Mouse (Mus musculus): Measurements from ENCODE around the gene Farsa. TPM values are rescaled to one million over a fixed set of nuclear protein-coding genes. Genes with fewer than 3 reads are reported as not detected.

Farsa gene
- polyA plus RNA-seq, 1 experiment from 2014 or later: 108 TPM

DNA sequence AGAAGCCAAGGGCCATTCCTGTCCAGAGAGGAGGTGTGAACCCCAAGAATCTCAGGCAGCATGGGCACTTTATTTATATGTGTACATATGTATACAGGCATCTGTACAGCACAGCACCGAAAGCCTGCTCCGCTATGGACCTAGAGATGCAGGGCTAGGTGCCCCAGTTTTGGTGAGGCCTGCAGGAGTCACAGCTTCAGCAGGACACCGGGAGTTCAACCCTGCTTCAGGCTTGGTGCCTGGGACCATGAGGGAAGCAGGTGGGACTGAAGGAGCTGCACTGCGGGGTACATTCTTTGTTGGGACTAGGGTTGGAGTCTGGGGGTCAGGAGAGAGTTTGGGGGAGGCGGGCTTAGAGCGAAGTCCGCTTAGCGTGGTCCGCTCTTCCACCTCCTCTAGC lies 55.1 kb downstream of the Farsa start:
- DNase-seq (ENCODE audit: low spot score): peak; percentile 73
- 72% methylated on average over 9 of the region's 9 CpGs for WGBS
- H3K27me3 ChIP-seq (ENCODE audit: insufficient read depth, poor library complexity, severe bottlenecking): peaks cover 83% of the 10 kb centered on the region
- H3K36me3 ChIP-seq: no peaks in the 10 kb centered on the region
- H3K27ac ChIP-seq: no peak overlapping the region
- H3K4me1 ChIP-seq: peaks cover 24% of the 10 kb centered on the region
- no peaks in the 10 kb centered on the region for H3K9me3 ChIP-seq
- no peak overlapping the region for H3K4me3 ChIP-seq

DNA sequence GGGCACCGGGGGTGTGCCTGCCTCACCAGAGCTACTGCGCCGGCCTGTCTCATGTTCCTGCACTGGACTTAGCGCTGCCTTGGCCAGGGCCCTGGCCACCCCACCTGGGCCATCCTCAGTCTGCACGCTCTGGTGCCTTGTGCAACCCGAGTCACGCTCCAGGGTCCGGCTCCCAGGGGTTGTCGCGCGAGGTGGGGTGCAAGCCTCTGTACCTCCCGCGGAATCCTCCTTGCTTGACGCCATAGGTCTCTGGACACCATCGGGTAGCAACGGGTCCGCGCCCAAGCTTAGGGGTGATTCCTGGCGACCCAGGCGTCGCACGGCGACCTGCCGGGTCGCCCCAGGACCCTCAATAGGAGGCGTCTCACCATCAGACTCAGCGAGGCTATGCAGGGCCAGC lies 55.6 kb downstream of the Farsa start:
- no peak overlapping the region for H3K27ac ChIP-seq
- peaks cover 88% of the 10 kb centered on the region for H3K27me3 ChIP-seq (ENCODE audit: insufficient read depth, poor library complexity, severe bottlenecking)
- H3K9me3 ChIP-seq: no peaks in the 10 kb centered on the region
- peaks cover 24% of the 10 kb centered on the region for H3K4me1 ChIP-seq
- no peaks in the 10 kb centered on the region for H3K36me3 ChIP-seq
- peak overlapping the region; percentile 64 for H3K4me3 ChIP-seq
- 16% methylated on average over 27 of the region's 27 CpGs for WGBS
- peak; percentile 73 for DNase-seq (ENCODE audit: low spot score)

- H3K4me1 ChIP-seq: peaks cover 24% of the 10 kb centered on the region
Measured at GRCm38 (mm10) chr8:84912895-84913501, 56.2 kb downstream of the Farsa start.

GRCm38 (mm10) chr8:84913502-84913900 lies 56.7 kb downstream of the Farsa start:
- peak overlapping the region; percentile 47 for H3K27ac ChIP-seq
- no peak for DNase-seq (ENCODE audit: low spot score)
- WGBS: 11% methylated on average over 9 of the region's 9 CpGs
- no peaks in the 10 kb centered on the region for H3K36me3 ChIP-seq
- H3K4me1 ChIP-seq: peaks cover 23% of the 10 kb centered on the region
- no peaks in the 10 kb centered on the region for H3K9me3 ChIP-seq
- H3K27me3 ChIP-seq (ENCODE audit: insufficient read depth, poor library complexity, severe bottlenecking): peaks cover 99% of the 10 kb centered on the region
- H3K4me3 ChIP-seq: peak overlapping the region; percentile 64

More at GRCm38 (mm10) chr8:84912895-84913501, 56.2 kb downstream of the Farsa start:
- H3K27me3 ChIP-seq (ENCODE audit: insufficient read depth, poor library complexity, severe bottlenecking): peaks cover 94% of the 10 kb centered on the region
- no peaks in the 10 kb centered on the region for H3K9me3 ChIP-seq
- peak overlapping the region; percentile 47 for H3K27ac ChIP-seq
- no peaks in the 10 kb centered on the region for H3K36me3 ChIP-seq
- WGBS: 1% methylated on average over 55 of the region's 55 CpGs
- H3K4me3 ChIP-seq: peak overlapping the region; percentile 64
- DNase-seq (ENCODE audit: low spot score): peak; percentile 92

GRCm38 (mm10) chr8:84913960-84914359 lies 57.2 kb downstream of the Farsa start:
- H3K4me3 ChIP-seq: peak overlapping the region; percentile 64; the same call in 1 of the 2 replicates
- WGBS: 33% methylated on average over 4 of the region's 4 CpGs

GRCm38 (mm10) chr8:84915269-84915668 lies 58.5 kb downstream of the Farsa start:
- Histone ChIP-seq H3K9me3 (no peaks in the 10 kb centered on the region), H3K4me1 (peaks cover 15% of the 10 kb centered on the region), H3K27ac (no peak overlapping the region), H3K36me3 (no peaks in the 10 kb centered on the region), H3K4me3 (no peak overlapping the region), H3K27me3 (ENCODE audit: insufficient read depth, poor library complexity, severe bottlenecking) (peaks cover 99% of the 10 kb centered on the region)
- WGBS: 81% methylated on average over 8 of the region's 8 CpGs
- no peak for DNase-seq (ENCODE audit: low spot score)

More at GRCm38 (mm10) chr8:84913960-84914359, 57.2 kb downstream of the Farsa start:
- no peak overlapping the region; the same call in 1 of the 2 replicates for H3K27ac ChIP-seq
- no peaks in the 10 kb centered on the region for H3K9me3 ChIP-seq
- no peaks in the 10 kb centered on the region for H3K36me3 ChIP-seq
- DNase-seq (ENCODE audit: low spot score): peak; percentile 76
- H3K27me3 ChIP-seq (ENCODE audit: insufficient read depth, poor library complexity, severe bottlenecking): peaks cover 99% of the 10 kb centered on the region
- H3K4me1 ChIP-seq: peaks cover 19% of the 10 kb centered on the region

- Histone ChIP-seq H3K36me3 (no peaks in the 10 kb centered on the region), H3K4me3 (0 out of 2 replicates have a peak overlapping the region, but pooled peaks have one; percentile 18), H3K27me3 (ENCODE audit: insufficient read depth, poor library complexity, severe bottlenecking) (peaks cover 82% of the 10 kb centered on the region), H3K27ac (no peak overlapping the region), H3K4me1 (peaks cover 10% of the 10 kb centered on the region), H3K9me3 (no peaks in the 10 kb centered on the region)
- WGBS: 23% methylated on average over 20 of the region's 20 CpGs
- peak; percentile 69 for DNase-seq (ENCODE audit: low spot score)
Measured at GRCm38 (mm10) chr8:84917781-84918180, 61.0 kb downstream of the Farsa start.

GRCm38 (mm10) chr8:84918646-84919045 lies 61.9 kb downstream of the Farsa start:
- Histone ChIP-seq H3K4me1 (0 out of 2 replicates have a peak, but pooled peaks cover 1% of the 10 kb centered on the region), H3K27me3 (ENCODE audit: insufficient read depth, poor library complexity, severe bottlenecking) (peaks cover 77% of the 10 kb centered on the region), H3K4me3 (no peak overlapping the region), H3K9me3 (no peaks in the 10 kb centered on the region), H3K36me3 (no peaks in the 10 kb centered on the region), H3K27ac (no peak overlapping the region)
- no peak for DNase-seq (ENCODE audit: low spot score)
- WGBS: 81% methylated on average over 15 of the region's 15 CpGs

Small RNAs within 50 kb of the gene (microRNA-seq; reads per million reads assigned to microRNA genes)
- 3.8 reads per million, percentile 10 among the genes with 10 or more reads in this experiment for gene Mir7069

Other genes starting within 250 kb of the Farsa start
- 71.6 and 103 TPM in 2 replicates for gene Ier2, start 194.1 kb upstream of the Farsa start, polyA plus RNA-seq (2016; fragmentation: Nextera tagmentation; extraction: Ambion mirVana)
- gene Trmt1, start 170.7 kb upstream of the Farsa start, polyA plus RNA-seq (2016; fragmentation: Nextera tagmentation; extraction: Ambion mirVana): 59.8 and 64.6 TPM in 2 replicates
- 22.2 and 25.0 TPM in 2 replicates for gene Nacc1, start 169.1 kb upstream of the Farsa start, polyA plus RNA-seq (2016; fragmentation: Nextera tagmentation; extraction: Ambion mirVana)
- gene Lyl1, start 155.5 kb upstream of the Farsa start, polyA plus RNA-seq (2016; fragmentation: Nextera tagmentation; extraction: Ambion mirVana): 18.5 and 19.3 TPM in 2 replicates
- 2.1 and 3.2 TPM in 2 replicates for gene G430095P16Rik, start 134.0 kb upstream of the Farsa start, polyA plus RNA-seq (2016; fragmentation: Nextera tagmentation; extraction: Ambion mirVana)
- 0.87 and 2.1 TPM in 2 replicates for gene Nfix, start 56.6 kb upstream of the Farsa start, polyA plus RNA-seq (2016; fragmentation: Nextera tagmentation; extraction: Ambion mirVana)
- 5.3 TPM in 2 replicates for gene Dand5, start 34.2 kb upstream of the Farsa start, polyA plus RNA-seq (2016; fragmentation: Nextera tagmentation; extraction: Ambion mirVana)
- gene Gadd45gip1, start 25.5 kb upstream of the Farsa start, polyA plus RNA-seq (2016; fragmentation: Nextera tagmentation; extraction: Ambion mirVana): 57.3 and 60.5 TPM in 2 replicates
- gene Rad23a, start 16.3 kb upstream of the Farsa start, polyA plus RNA-seq (2016; fragmentation: Nextera tagmentation; extraction: Ambion mirVana): 137 and 154 TPM in 2 replicates
- 881 and 1,047 TPM in 2 replicates for gene Calr, start 10.1 kb upstream of the Farsa start, polyA plus RNA-seq (2016; fragmentation: Nextera tagmentation; extraction: Ambion mirVana)
- 51.7 and 64.6 TPM in 2 replicates for gene Syce2, start 15.1 kb downstream of the Farsa start, polyA plus RNA-seq (2016; fragmentation: Nextera tagmentation; extraction: Ambion mirVana)
- 43.8 and 45.3 TPM in 2 replicates for gene Gcdh, start 36.9 kb downstream of the Farsa start, polyA plus RNA-seq (2016; fragmentation: Nextera tagmentation; extraction: Ambion mirVana)
- gene Klf1, start 44.9 kb downstream of the Farsa start, polyA plus RNA-seq (2016; fragmentation: Nextera tagmentation; extraction: Ambion mirVana): 54.2 and 54.3 TPM in 2 replicates
- gene Dnase2a, start 51.6 kb downstream of the Farsa start, polyA plus RNA-seq (2016; fragmentation: Nextera tagmentation; extraction: Ambion mirVana): 3.2 and 3.8 TPM in 2 replicates
- 0.09 and 0.16 TPM in 2 replicates for gene Mast1, start 80.4 kb downstream of the Farsa start, polyA plus RNA-seq (2016; fragmentation: Nextera tagmentation; extraction: Ambion mirVana)
- gene Rtbdn, start 90.0 kb downstream of the Farsa start, polyA plus RNA-seq (2016; fragmentation: Nextera tagmentation; extraction: Ambion mirVana): 0.21 and 0.34 TPM in 2 replicates
- gene Gm49661, start 112.4 kb downstream of the Farsa start, polyA plus RNA-seq (2016; fragmentation: Nextera tagmentation; extraction: Ambion mirVana): not detected in 2 replicates
- 810 and 835 TPM in 2 replicates for gene Prdx2, start 112.6 kb downstream of the Farsa start, polyA plus RNA-seq (2016; fragmentation: Nextera tagmentation; extraction: Ambion mirVana)
- gene Rnaseh2a, start 112.8 kb downstream of the Farsa start, polyA plus RNA-seq (2016; fragmentation: Nextera tagmentation; extraction: Ambion mirVana): 104 and 119 TPM in 2 replicates
- 9.5 and 11.4 TPM in 2 replicates for gene Junb, start 121.7 kb downstream of the Farsa start, polyA plus RNA-seq (2016; fragmentation: Nextera tagmentation; extraction: Ambion mirVana)
- gene Hook2, start 133.6 kb downstream of the Farsa start, polyA plus RNA-seq (2016; fragmentation: Nextera tagmentation; extraction: Ambion mirVana): 8.4 and 14.7 TPM in 2 replicates
- gene Best2, start 157.5 kb downstream of the Farsa start, polyA plus RNA-seq (2016; fragmentation: Nextera tagmentation; extraction: Ambion mirVana): not detected in 2 replicates
- 149 and 157 TPM in 2 replicates for gene Asna1, start 168.3 kb downstream of the Farsa start, polyA plus RNA-seq (2016; fragmentation: Nextera tagmentation; extraction: Ambion mirVana)
- gene Trir, start 169.8 kb downstream of the Farsa start, polyA plus RNA-seq (2016; fragmentation: Nextera tagmentation; extraction: Ambion mirVana): 85.6 and 133 TPM in 2 replicates
- 27.2 and 28.4 TPM in 2 replicates for gene Tnpo2, start 179.9 kb downstream of the Farsa start, polyA plus RNA-seq (2016; fragmentation: Nextera tagmentation; extraction: Ambion mirVana)
- gene Fbxw9, start 203.1 kb downstream of the Farsa start, polyA plus RNA-seq (2016; fragmentation: Nextera tagmentation; extraction: Ambion mirVana): 20.2 and 21.0 TPM in 2 replicates
- 0.51 and 0.57 TPM in 2 replicates for gene Gm5741, start 211.0 kb downstream of the Farsa start, polyA plus RNA-seq (2016; fragmentation: Nextera tagmentation; extraction: Ambion mirVana)
- 54.0 and 72.3 TPM in 2 replicates for gene Dhps, start 214.8 kb downstream of the Farsa start, polyA plus RNA-seq (2016; fragmentation: Nextera tagmentation; extraction: Ambion mirVana)
- 97.0 and 105 TPM in 2 replicates for gene Wdr83os, start 223.8 kb downstream of the Farsa start, polyA plus RNA-seq (2016; fragmentation: Nextera tagmentation; extraction: Ambion mirVana)
- gene Wdr83, start 224.3 kb downstream of the Farsa start, polyA plus RNA-seq (2016; fragmentation: Nextera tagmentation; extraction: Ambion mirVana): 41.2 and 47.9 TPM in 2 replicates
- 27.2 and 30.7 TPM in 2 replicates for gene Man2b1, start 226.3 kb downstream of the Farsa start, polyA plus RNA-seq (2016; fragmentation: Nextera tagmentation; extraction: Ambion mirVana)

Measured in heart, embryonic 10.5 days (tissue).